Mouse (Mus musculus) heart, embryonic 10.5 days (tissue): ENCODE measurements around the gene Thyn1. TPM values are rescaled to one million over a fixed set of nuclear protein-coding genes. Genes with fewer than 3 reads are reported as not detected.

Experiments used
- DNase-seq: peaks from one replicate; pipeline ENCODE4 v3.0.0-alpha.2; 2017; ENCODE audit warnings: low spot score
- H3K27ac ChIP-seq: fragments of 300-500 bp; sonication (generic); 2 replicates; pipeline ENCODE4 v1.5.1; 2016; ENCODE audit warnings: mild to moderate bottlenecking
- H3K27me3 ChIP-seq: fragments of 300-500 bp; sonication (generic); 2 replicates; pipeline ENCODE4 v1.6.1; 2016; ENCODE audit warnings: mild to moderate bottlenecking; ENCODE audit not compliant: poor library complexity, insufficient read depth, severe bottlenecking
- H3K36me3 ChIP-seq: fragments of 300-500 bp; sonication (generic); 2 replicates; pipeline ENCODE4 v1.6.1; 2016; ENCODE audit warnings: mild to moderate bottlenecking, moderate library complexity
- H3K4me1 ChIP-seq: fragments of 300-500 bp; sonication (generic); 2 replicates; pipeline ENCODE4 v1.6.1; 2016; ENCODE audit warnings: mild to moderate bottlenecking
- H3K4me3 ChIP-seq: fragments of 300-500 bp; sonication (generic); 2 replicates; pipeline ENCODE4 v1.5.1; 2016; ENCODE audit warnings: mild to moderate bottlenecking, moderate library complexity
- H3K9me3 ChIP-seq: fragments of 300-500 bp; sonication (generic); 2 replicates; pipeline ENCODE4 v1.6.1; 2016; ENCODE audit warnings: mild to moderate bottlenecking, moderate library complexity
- WGBS: fragments of 180-500 bp; shearing (Covaris S2); methylation state at CpG from one replicate; pipeline ENCODE4 v1.1.7; 2016; 5-methylcytosine and 5-hydroxymethylcytosine counted together
- polyA plus RNA-seq: library from polyadenylated mRNA; unstranded; fragments of >200 nt; fragmentation: Nextera tagmentation; extraction: Ambion mirVana; gene quantifications from 2 replicates; pipeline ENCODE4 v1.2.1, GENCODE M21; 2016

Gene Thyn1
- polyA plus RNA-seq: 125 and 145 TPM in 2 replicates

DNA sequence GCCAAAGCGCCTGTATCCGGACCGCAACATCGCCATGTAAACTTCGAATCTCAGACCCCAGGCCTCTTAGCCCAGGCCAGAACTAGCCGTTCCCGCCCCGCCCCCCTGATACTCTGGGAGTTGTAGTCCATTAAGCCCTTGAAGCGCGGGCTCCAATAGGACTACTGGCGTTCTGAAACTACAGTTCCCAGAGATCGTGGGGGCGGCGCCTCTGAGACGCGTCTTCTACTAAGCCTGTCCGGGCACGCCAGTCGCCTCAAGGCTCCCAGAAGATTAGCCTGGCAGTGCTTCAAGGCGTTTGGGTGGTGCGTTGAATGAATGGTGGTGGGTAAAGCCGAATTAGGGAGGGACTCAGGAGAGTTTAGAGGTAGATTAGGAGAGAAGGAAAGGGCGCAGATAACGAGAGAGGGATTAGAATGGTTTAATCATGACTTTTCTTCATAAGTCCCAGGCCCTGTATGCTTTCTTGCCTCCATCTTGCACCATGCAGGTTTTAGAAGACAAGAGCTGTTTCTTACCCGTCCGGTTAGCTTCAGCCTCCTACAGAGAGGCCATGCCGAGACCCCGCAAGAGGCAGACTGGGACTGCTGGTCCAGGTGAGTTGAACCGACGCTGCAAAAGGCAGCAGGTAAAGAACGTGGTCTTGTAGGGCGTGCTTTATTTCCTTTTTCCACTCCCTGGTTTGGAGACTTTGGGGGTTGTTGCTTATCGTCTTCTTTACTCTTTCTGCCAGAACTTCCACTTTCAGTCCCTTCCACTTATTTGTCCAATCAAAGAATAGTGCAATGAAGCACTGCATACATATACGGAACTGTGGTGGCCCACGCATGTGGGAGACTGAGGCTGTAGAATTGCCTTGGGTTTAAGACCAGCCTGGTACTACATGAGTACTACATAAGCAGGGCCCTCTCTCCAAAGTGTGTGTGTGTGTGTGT, at the start of gene Thyn1, which contains the start of gene Acad8:
Thyn1 (plus strand) TSS at position 250 of the 935 bp plus-strand sequence.
Acad8 (minus strand) TSS at position 106 of the 935 bp plus-strand sequence.
- DNase-seq: peak; percentile 98
- 2% methylated on average over 35 of the region's 35 CpGs for WGBS
- H3K9me3 ChIP-seq: no peaks in the 10 kb centered on the region
- H3K27me3 ChIP-seq: no peaks in the 10 kb centered on the region
- H3K27ac ChIP-seq: peak within 1 kb of the TSS; percentile 93
- peaks cover 12% of the 10 kb centered on the region for H3K4me1 ChIP-seq
- H3K36me3 ChIP-seq: peaks cover 26% of the 10 kb centered on the region
- H3K4me3 ChIP-seq: peak within 1 kb of the TSS; percentile 80

DNA sequence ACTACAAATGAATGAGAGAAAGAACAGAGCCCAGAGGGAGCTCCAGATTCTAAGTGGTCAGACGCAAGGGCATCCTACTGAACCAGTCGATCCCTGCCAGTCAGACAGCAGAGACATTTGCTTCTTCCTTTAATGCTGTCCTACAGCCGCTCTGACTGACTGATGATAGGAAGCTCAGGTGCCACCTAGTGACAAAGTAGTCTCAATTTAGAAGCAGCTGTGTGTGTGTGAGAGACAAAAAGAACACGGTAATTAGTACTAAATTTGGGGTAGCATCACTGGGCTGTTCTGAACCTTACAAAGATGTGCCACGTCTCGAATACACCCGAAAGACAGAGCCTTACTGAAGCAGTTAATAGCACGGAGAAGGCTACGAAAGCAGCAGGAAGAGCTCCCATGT, 21.8 kb upstream of the Thyn1 start:
- DNase-seq: no peak
- Histone ChIP-seq H3K4me3 (no peak overlapping the region), H3K36me3 (peaks cover 63% of the 10 kb centered on the region), H3K4me1 (no peaks in the 10 kb centered on the region), H3K27ac (no peak overlapping the region), H3K9me3 (no peaks in the 10 kb centered on the region), H3K27me3 (no peaks in the 10 kb centered on the region)
- 73% methylated on average over 9 of the region's 9 CpGs for WGBS

DNA sequence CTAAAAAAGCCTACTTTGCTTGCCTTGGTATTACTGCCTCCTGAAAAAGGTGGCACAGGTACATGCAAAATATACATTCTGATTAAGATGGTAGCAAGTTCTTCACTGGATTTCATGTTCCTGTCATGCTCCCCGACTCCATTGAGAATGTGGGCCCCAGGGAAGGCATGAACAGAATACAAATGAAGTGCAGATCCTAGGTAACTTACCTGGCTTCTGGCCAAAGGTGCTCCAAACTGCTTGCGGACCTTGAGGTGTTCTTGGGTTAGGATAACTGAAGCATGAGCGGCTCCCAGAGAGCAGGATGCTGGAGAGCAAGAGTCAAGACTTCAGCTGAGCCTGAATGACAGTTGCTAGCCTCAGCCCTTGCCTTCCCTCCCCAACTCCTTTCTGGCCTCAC, 20.7 kb upstream of the Thyn1 start:
- DNase-seq: no peak
- Histone ChIP-seq H3K4me1 (no peaks in the 10 kb centered on the region), H3K9me3 (no peaks in the 10 kb centered on the region), H3K4me3 (no peak overlapping the region), H3K27me3 (no peaks in the 10 kb centered on the region), H3K36me3 (peaks cover 61% of the 10 kb centered on the region), H3K27ac (no peak overlapping the region)
- WGBS: 89% methylated on average over 3 of the region's 3 CpGs

DNA sequence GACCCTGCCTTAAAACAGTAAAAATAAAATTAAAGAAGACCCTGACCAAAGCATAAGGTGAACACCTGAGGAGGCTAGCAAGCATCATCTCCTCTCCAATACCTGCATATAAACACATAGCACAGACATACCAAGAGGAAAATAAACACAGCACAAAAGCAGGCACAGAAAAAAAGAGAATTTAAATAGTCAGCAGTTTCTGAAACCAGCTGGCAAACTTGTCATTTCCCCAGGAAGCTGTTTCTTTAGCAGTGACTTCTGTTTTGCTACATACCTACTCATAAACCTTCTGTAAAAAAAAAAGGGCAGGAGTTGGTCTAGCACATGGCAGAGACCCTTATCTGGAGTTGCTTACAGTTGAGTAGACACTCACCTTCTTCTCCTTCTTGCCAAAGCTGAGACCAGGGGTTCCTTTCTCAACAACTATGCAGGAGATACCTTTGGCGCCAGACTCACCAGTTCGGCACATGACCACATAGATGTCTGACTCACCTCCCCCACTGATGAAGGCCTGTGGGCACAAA, 14.4 kb upstream of the Thyn1 start:
- H3K36me3 ChIP-seq: peaks cover 61% of the 10 kb centered on the region

DNA sequence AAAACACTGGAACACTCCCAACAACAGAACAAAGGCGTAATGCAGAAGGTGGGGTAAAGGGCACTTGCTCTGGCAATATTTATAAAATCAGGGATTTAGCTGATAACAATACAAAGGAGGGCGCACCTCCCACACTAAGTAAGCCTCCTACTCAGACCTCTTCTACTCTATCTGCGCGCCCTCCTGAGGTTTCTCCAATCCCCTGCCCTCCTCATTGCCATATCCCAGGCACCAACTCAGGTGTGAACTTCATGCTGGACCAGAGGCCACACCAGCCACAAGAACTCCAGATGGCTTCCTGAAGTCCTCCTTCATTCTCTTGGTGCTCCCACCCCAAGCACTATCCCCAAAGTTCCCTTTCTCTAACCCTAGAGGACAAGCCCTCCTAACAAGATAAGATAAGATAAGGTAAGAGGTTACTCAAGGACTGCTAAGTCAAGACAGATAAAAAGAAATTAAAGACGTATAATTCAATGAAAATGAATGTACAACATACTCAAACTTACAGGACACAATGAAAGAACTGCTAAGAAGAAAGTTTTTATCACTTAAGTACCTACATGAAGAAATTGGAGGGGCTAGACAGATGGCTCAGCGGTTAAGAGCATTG, 13.7 kb upstream of the Thyn1 start:
- no peak overlapping the region for H3K27ac ChIP-seq
- 82% methylated on average over 6 of the region's 6 CpGs for WGBS
- no peak for DNase-seq
- H3K27me3 ChIP-seq: no peaks in the 10 kb centered on the region
- peaks cover 63% of the 10 kb centered on the region for H3K36me3 ChIP-seq
- H3K4me3 ChIP-seq: no peak overlapping the region
- no peaks in the 10 kb centered on the region for H3K4me1 ChIP-seq
- no peaks in the 10 kb centered on the region for H3K9me3 ChIP-seq

More for the DNA sequence above, 14.4 kb upstream of the Thyn1 start:
- DNase-seq: no peak
- H3K4me3 ChIP-seq: no peak overlapping the region
- H3K27me3 ChIP-seq: no peaks in the 10 kb centered on the region
- H3K9me3 ChIP-seq: no peaks in the 10 kb centered on the region
- no peak overlapping the region for H3K27ac ChIP-seq
- WGBS: 92% methylated on average over 2 of the region's 2 CpGs
- H3K4me1 ChIP-seq: no peaks in the 10 kb centered on the region

DNA sequence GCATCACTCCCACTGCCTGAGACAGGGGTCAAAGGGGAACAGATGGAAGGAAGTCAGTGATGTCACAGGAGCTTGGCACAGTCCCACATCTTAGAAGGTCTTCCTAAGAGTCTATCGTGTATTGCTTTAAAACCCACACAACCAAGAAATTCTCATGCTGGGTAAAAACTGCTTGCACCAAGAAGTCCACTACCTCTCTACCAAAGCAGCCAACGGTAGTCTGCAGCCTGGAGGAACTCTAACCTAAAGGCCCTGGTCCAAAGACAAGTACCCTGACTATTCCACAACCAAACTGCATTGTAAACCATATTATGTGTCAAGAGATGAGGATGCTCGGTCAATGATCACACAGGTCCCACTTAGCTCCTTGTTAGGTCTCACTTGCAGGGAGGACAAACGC, 9.3 kb upstream of the Thyn1 start:
- Histone ChIP-seq H3K27me3 (no peaks in the 10 kb centered on the region), H3K4me3 (no peak overlapping the region), H3K4me1 (no peaks in the 10 kb centered on the region), H3K9me3 (no peaks in the 10 kb centered on the region), H3K36me3 (peaks cover 60% of the 10 kb centered on the region), H3K27ac (no peak overlapping the region)
- WGBS: 88% methylated on average over 4 of the region's 4 CpGs
- DNase-seq: peak; percentile 56

- Histone ChIP-seq H3K36me3 (peaks cover 43% of the 10 kb centered on the region), H3K9me3 (no peaks in the 10 kb centered on the region), H3K4me3 (no peak overlapping the region), H3K27ac (no peak overlapping the region), H3K4me1 (no peaks in the 10 kb centered on the region), H3K27me3 (no peaks in the 10 kb centered on the region)
- peak; percentile 10 for DNase-seq
- 94% methylated on average over 10 of the region's 10 CpGs for WGBS
Measured at GRCm38 (mm10) chr9:26993118-26993517, 6.4 kb upstream of the Thyn1 start.

DNA sequence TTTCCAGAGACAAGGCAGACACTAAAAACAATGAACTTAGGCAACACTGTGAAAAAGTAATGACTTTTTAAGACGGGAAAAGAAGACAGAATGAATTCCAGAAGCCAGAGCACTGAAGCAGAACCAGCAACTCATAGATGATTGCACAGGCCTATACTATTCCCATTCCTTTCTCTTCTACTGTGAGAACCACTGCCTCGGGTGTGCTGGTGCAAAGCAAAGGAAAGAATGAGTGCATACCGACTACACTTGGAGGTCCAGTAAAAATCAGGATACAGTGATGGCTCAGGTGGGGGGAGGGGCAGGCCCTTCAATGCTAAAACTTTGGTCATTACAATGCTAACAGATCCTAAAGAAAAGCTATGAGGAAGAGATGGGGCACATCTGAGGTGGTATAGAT, 5.6 kb upstream of the Thyn1 start:
- H3K27me3 ChIP-seq: no peaks in the 10 kb centered on the region
- H3K4me1 ChIP-seq: no peaks in the 10 kb centered on the region
- WGBS: 81% methylated on average over 3 of the region's 3 CpGs
- no peak overlapping the region for H3K27ac ChIP-seq
- peaks cover 36% of the 10 kb centered on the region for H3K36me3 ChIP-seq
- no peak overlapping the region for H3K4me3 ChIP-seq
- H3K9me3 ChIP-seq: no peaks in the 10 kb centered on the region
- DNase-seq: no peak

DNA sequence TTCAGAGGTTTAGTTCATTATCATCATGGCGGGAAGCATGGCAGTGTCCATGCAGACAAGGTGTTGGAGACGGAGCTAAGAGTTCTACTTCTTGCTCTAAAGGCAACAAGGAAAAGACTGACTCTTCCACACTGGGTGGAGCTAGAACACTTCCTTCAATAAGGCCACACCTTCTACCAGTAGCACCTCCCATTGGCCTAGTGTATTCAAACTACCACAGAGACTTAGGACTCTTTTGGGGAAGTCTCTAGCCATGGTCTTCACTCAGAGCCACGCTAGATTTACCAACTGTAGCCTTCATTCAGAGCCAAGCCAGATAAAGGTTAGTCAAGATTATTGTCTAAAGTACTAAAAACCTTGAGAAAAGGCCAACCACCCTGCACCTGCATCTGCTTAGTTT, 2.4 kb upstream of the Thyn1 start:
- peak; percentile 20 for DNase-seq
- WGBS: 80% methylated on average over 3 of the region's 3 CpGs
- Histone ChIP-seq H3K9me3 (no peaks in the 10 kb centered on the region), H3K36me3 (peaks cover 5% of the 10 kb centered on the region), H3K4me1 (peaks cover 12% of the 10 kb centered on the region), H3K4me3 (no peak overlapping the region), H3K27me3 (no peaks in the 10 kb centered on the region), H3K27ac (no peak overlapping the region)

- WGBS: 81% methylated on average over 2 of the region's 2 CpGs
- DNase-seq: peak; percentile 11
- H3K9me3 ChIP-seq: no peaks in the 10 kb centered on the region
Measured at GRCm38 (mm10) chr9:26997501-26997900, 2.0 kb upstream of the Thyn1 start.

DNA sequence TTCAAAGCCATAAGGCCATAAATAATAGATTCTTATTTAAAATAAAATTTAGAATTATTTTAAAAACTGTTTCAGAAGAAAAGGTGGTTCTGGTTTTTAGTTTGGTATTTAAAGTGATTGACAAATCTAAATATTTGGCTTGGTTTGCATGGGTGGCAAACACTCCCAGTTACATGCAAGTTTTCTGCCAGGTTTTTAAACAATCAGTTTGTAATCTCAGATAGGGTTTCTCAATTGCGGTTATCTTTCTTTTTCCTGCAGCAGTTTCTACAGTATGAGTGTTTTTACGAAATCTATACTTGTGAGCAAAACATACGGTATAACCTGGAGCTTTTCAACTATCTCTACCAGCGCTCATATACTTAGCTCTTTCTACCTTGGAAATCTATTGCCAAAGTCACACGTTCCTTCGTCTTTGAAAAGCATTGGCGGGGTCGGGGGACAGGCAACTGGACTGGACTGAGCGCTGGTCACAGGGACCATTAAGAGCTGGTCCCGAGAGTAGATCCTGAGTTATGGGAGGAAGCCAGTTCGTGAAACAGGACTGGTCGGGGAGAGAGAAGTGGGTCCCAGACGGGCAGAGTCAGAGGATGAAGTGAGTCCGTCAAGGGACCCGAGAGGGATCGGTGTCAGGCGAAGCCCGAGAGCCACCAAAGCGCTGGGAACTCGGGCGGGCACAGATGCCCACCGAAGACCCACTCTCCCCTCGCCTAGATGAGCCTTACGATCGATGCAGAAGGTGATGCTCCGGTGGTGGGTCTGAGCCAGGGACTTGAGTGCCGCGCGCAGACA, 645 bp upstream of the Thyn1 start:
- Histone ChIP-seq H3K36me3 (peaks cover 18% of the 10 kb centered on the region), H3K4me1 (peaks cover 12% of the 10 kb centered on the region), H3K27me3 (no peaks in the 10 kb centered on the region), H3K9me3 (no peaks in the 10 kb centered on the region), H3K27ac (peak overlapping the region; percentile 93), H3K4me3 (peak overlapping the region; percentile 80)
- 3% methylated on average over 29 of the region's 29 CpGs for WGBS
- no peak for DNase-seq

More at GRCm38 (mm10) chr9:26997501-26997900, 2.0 kb upstream of the Thyn1 start:
- Histone ChIP-seq H3K27ac (no peak overlapping the region), H3K4me1 (peaks cover 12% of the 10 kb centered on the region), H3K4me3 (no peak overlapping the region), H3K36me3 (peaks cover 4% of the 10 kb centered on the region; the same call in 1 of the 2 replicates), H3K27me3 (no peaks in the 10 kb centered on the region)

DNA sequence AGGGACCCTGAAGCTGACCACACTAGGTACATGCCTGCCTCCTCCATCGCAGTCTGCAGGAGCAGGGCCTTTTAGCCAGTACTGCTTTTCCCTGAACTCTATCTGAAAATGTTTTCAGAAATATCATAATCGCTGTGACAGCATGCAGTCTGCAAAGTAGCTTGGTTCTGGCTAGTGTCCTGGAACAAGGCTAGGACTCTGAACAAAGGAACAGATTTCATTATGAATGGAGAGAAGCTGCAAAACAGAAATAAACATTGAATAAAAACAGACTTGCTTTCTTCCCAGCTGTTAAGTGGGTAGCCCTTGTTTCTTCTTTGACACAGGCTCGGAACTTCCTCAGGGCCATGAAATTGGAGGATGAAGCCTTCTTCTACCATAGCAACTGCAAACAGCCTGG, 5.7 kb downstream of the Thyn1 start:
- Histone ChIP-seq H3K9me3 (no peaks in the 10 kb centered on the region), H3K4me3 (no peak overlapping the region), H3K4me1 (peaks cover 10% of the 10 kb centered on the region), H3K36me3 (peaks cover 77% of the 10 kb centered on the region), H3K27me3 (no peaks in the 10 kb centered on the region), H3K27ac (no peak overlapping the region)
- WGBS: 92% methylated on average over 3 of the region's 3 CpGs
- DNase-seq: no peak
